ENCODE assay signal across 15 mouse cellular contexts in the genomic region with DNA sequence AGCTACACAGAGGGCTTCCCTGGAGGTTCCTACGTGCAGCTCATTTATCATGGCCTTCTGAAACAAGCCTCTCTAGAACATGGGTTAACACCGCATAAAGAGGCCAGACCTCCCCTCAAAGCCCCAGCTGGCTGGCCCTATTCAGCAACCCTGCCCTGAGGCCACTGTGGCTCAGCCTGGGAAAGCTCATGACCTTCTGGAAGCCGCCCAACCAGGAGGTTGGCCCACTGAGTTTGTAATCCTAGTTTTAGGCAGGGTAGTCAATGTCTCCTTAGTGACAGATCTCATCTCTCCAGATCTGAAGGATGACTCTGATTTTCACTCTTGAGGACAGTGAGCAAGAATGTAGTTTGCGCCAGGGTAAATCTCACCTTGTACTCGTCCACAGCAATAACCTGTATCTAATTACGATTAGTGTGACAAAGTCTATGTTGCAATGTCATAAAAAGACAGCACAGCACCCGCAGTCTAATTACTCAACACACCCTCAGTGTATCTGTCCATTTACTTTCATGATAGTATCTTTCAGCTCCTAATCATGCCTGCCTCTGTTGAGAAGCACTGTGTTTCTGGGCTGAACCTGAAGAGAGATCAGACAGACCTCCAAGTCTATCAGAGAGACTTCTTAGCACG.
A peak's percentile ranks its signal among the peaks of the same experiment; 100 is the strongest.
DNase-seq lines count a peak whose midpoint lies in the region; ATAC-seq lines count a peak whose summit lies in the region.
"Had no signal": no experiment of that assay in that cellular context is flagged by ENCODE, and none has a peak within 500 bp of the region (broad histone marks: within the 10 kb centered on the region; RNA-seq: fewer than 3 reads in every experiment).

No protein-coding gene starts in this region.

- no peaks in the 10 kb centered on the region for H3K36me3 ChIP-seq in forebrain, embryonic 15.5 days
- no peaks in the 10 kb centered on the region for H3K36me3 ChIP-seq in forebrain, embryonic 14.5 days (ENCODE audit: control insufficient read depth, insufficient read depth, low read length)
- no peaks in the 10 kb centered on the region for H3K36me3 ChIP-seq in midbrain, embryonic 10.5 days
- H3K36me3 ChIP-seq in midbrain, embryonic 16.5 days (ENCODE audit: control insufficient read depth, insufficient read depth, low read length) = no peaks in the 10 kb centered on the region
- no peaks in the 10 kb centered on the region for H3K36me3 ChIP-seq in midbrain, embryonic 13.5 days
- H3K36me3 ChIP-seq: embryonic facial prominence, embryonic 13.5 days had no signal

- H3K27me3 ChIP-seq in forebrain, embryonic 15.5 days = no peaks in the 10 kb centered on the region
- H3K27me3 ChIP-seq in forebrain, embryonic 14.5 days (replicated peaks; ENCODE audit: control insufficient read depth, insufficient read depth, low read length) = no peaks in the 10 kb centered on the region
- no peaks in the 10 kb centered on the region for H3K27me3 ChIP-seq in midbrain, embryonic 10.5 days (ENCODE audit: low read depth, poor library complexity, severe bottlenecking)
- H3K27me3 ChIP-seq in midbrain, embryonic 16.5 days (ENCODE audit: control insufficient read depth, insufficient read depth, low read depth, low read length) = no peaks in the 10 kb centered on the region
- H3K27me3 ChIP-seq in midbrain, embryonic 13.5 days = no peaks in the 10 kb centered on the region
- H3K27me3 ChIP-seq: embryonic facial prominence, embryonic 13.5 days had no signal

- H3K9ac ChIP-seq in forebrain, embryonic 15.5 days (replicated peaks) = no peak overlapping the region
- H3K9ac ChIP-seq in forebrain, embryonic 14.5 days (ENCODE audit: low read length) = no peak overlapping the region
- H3K9ac ChIP-seq in midbrain, embryonic 16.5 days (ENCODE audit: low read depth, low read length) = no peak overlapping the region
- no peak overlapping the region for H3K9ac ChIP-seq in midbrain, embryonic 13.5 days (replicated peaks)
- H3K9ac ChIP-seq: embryonic facial prominence, embryonic 13.5 days; forebrain, postnatal 0 days had no signal

- no peaks in the 10 kb centered on the region for H3K9me3 ChIP-seq in forebrain, embryonic 15.5 days
- H3K9me3 ChIP-seq in forebrain, embryonic 14.5 days (replicated peaks; ENCODE audit: control insufficient read depth, low read length) = no peaks in the 10 kb centered on the region
- no peaks in the 10 kb centered on the region for H3K9me3 ChIP-seq in midbrain, embryonic 10.5 days (replicated peaks)
- no peaks in the 10 kb centered on the region for H3K9me3 ChIP-seq in midbrain, embryonic 16.5 days (replicated peaks; ENCODE audit: control insufficient read depth, low read length, poor library complexity, severe bottlenecking)
- no peaks in the 10 kb centered on the region for H3K9me3 ChIP-seq in midbrain, embryonic 13.5 days
- H3K9me3 ChIP-seq: embryonic facial prominence, embryonic 13.5 days had no signal

- WGBS in forebrain, embryonic 15.5 days = 68% methylated on average over 8 of the region's 8 CpGs
- WGBS in forebrain, embryonic 14.5 days = 73% methylated on average over 8 of the region's 8 CpGs
- WGBS in midbrain, embryonic 10.5 days = 74% methylated on average over 8 of the region's 8 CpGs
- WGBS in midbrain, embryonic 16.5 days = 67% methylated on average over 8 of the region's 8 CpGs
- 67% methylated on average over 8 of the region's 8 CpGs for WGBS in midbrain, embryonic 13.5 days

- peaks cover 34% of the 10 kb centered on the region for H3K4me1 ChIP-seq in forebrain, embryonic 15.5 days
- peaks cover 13% of the 10 kb centered on the region; the same call in 1 of the 2 replicates for H3K4me1 ChIP-seq in forebrain, embryonic 14.5 days (ENCODE audit: control insufficient read depth, insufficient read depth, low read length)
- H3K4me1 ChIP-seq in midbrain, embryonic 10.5 days = peaks cover 82% of the 10 kb centered on the region
- H3K4me1 ChIP-seq in midbrain, embryonic 16.5 days (ENCODE audit: control insufficient read depth, insufficient read depth, low read length) = peaks cover 26% of the 10 kb centered on the region
- peaks cover 67% of the 10 kb centered on the region for H3K4me1 ChIP-seq in midbrain, embryonic 13.5 days (replicated peaks)

- DNase-seq in forebrain, embryonic 14.5 days (ENCODE audit: low spot score) = no peak
- no peak for DNase-seq in midbrain, embryonic 10.5 days (ENCODE audit: low spot score)
- peak; percentile 50 for DNase-seq in gonadal fat pad, adult 2 months (ENCODE audit: low read depth)
- DNase-seq in spleen, postnatal 10 days (ENCODE audit: low spot score in 2 of 2) = no peak
- no peak for DNase-seq in frontal cortex, postnatal 36 days (ENCODE audit: low spot score in 2 of 2)
- DNase-seq: cerebellum, adult 8-10 months; forebrain, postnatal 0 days; heart, postnatal 4 days; kidney, adult 9 months; lung, adult 18-20 months had no signal

- no peak overlapping the region for H3K4me2 ChIP-seq in forebrain, embryonic 15.5 days (replicated peaks)
- no peak overlapping the region for H3K4me2 ChIP-seq in forebrain, embryonic 14.5 days (ENCODE audit: low read length)
- H3K4me2 ChIP-seq in midbrain, embryonic 16.5 days (ENCODE audit: low read length) = no peak overlapping the region
- no peak overlapping the region for H3K4me2 ChIP-seq in midbrain, embryonic 13.5 days (replicated peaks)
- H3K4me2 ChIP-seq: embryonic facial prominence, embryonic 13.5 days had no signal

- H3K27ac ChIP-seq in forebrain, embryonic 15.5 days (replicated peaks) = 0 out of 2 replicates have a peak overlapping the region, but pooled peaks have one; percentile 8
- H3K27ac ChIP-seq in forebrain, embryonic 14.5 days (ENCODE audit: low read depth, low read length) = no peak overlapping the region
- H3K27ac ChIP-seq in midbrain, embryonic 10.5 days (replicated peaks) = peak overlapping the region; percentile 77
- H3K27ac ChIP-seq in midbrain, embryonic 16.5 days (ENCODE audit: low read length) = no peak overlapping the region
- H3K27ac ChIP-seq in midbrain, embryonic 13.5 days = peak overlapping the region; percentile 42
- H3K27ac ChIP-seq: embryonic facial prominence, embryonic 13.5 days; macrophage had no signal

- no peak for ATAC-seq in forebrain, embryonic 15.5 days (replicated peaks)
- no peak for ATAC-seq in forebrain, embryonic 14.5 days
- no peak for ATAC-seq in midbrain, embryonic 16.5 days
- no peak for ATAC-seq in midbrain, embryonic 13.5 days
- ATAC-seq: forebrain, postnatal 0 days had no signal

- no peak overlapping the region for H3K4me3 ChIP-seq in forebrain, embryonic 15.5 days
- H3K4me3 ChIP-seq in forebrain, embryonic 14.5 days (ENCODE audit: low read depth, low read length) = no peak overlapping the region
- no peak overlapping the region for H3K4me3 ChIP-seq in midbrain, embryonic 10.5 days
- H3K4me3 ChIP-seq in midbrain, embryonic 16.5 days (ENCODE audit: low read depth, low read length) = no peak overlapping the region
- no peak overlapping the region for H3K4me3 ChIP-seq in midbrain, embryonic 13.5 days (replicated peaks)
- H3K4me3 ChIP-seq: embryonic facial prominence, embryonic 13.5 days had no signal

Comparison
In these comparisons a context has a peak if more than half of its experiments do, and no peak if none do; other contexts are left out.
1. H3K27ac ChIP-seq: peak in forebrain, embryonic 15.5 days (single experiment), midbrain, embryonic 10.5 days (single experiment) and midbrain, embryonic 13.5 days (single experiment); none in forebrain, embryonic 14.5 days (single experiment) and midbrain, embryonic 16.5 days (single experiment).